Mouse (Mus musculus): ENCODE results near the gene Inmt. TPM values are rescaled to one million over a fixed set of nuclear protein-coding genes. Genes with fewer than 3 reads are reported as not detected.
"Not testable (repeated sequence)": the region's sequence is repeated elsewhere in the genome, so short reads cannot be mapped to it uniquely, and the experiment has no call there.

Gene Inmt
- polyA plus RNA-seq (2012; rRNA removed): 246 and 312 TPM in 2 replicates

GRCm38 (mm10) chr6:55174741-55175181 lies at the start of gene Inmt:
Inmt (minus strand) TSS chr6:55175043.
- DNase-seq (ENCODE audit: low spot score): no peak

- DNase-seq (ENCODE audit: low spot score): no peak
Measured at GRCm38 (mm10) chr6:55223986-55224385, 49.1 kb upstream of the Inmt start.

- no peak for DNase-seq (ENCODE audit: low spot score)
Measured at GRCm38 (mm10) chr6:55218232-55218631, 43.4 kb upstream of the Inmt start.

GRCm38 (mm10) chr6:55214541-55214940 lies 39.7 kb upstream of the Inmt start:
- DNase-seq (ENCODE audit: low spot score): no peak

GRCm38 (mm10) chr6:55210423-55211365 lies 35.9 kb upstream of the Inmt start:
- no peak for DNase-seq (ENCODE audit: low spot score)

- no peak for DNase-seq (ENCODE audit: low spot score)
Measured at GRCm38 (mm10) chr6:55207786-55208185, 32.9 kb upstream of the Inmt start.

GRCm38 (mm10) chr6:55203931-55204330 lies 29.1 kb upstream of the Inmt start:
- DNase-seq (ENCODE audit: low spot score): no peak

GRCm38 (mm10) chr6:55202913-55203910 lies 28.4 kb upstream of the Inmt start, which contains the start of gene Mindy4:
Mindy4 (plus strand) TSS chr6:55203383.
- peak; percentile 71 for DNase-seq (ENCODE audit: low spot score)

- no peak for DNase-seq (ENCODE audit: low spot score)
Measured at GRCm38 (mm10) chr6:55199047-55199446, 24.2 kb upstream of the Inmt start.

- DNase-seq (ENCODE audit: low spot score): no peak
Measured at GRCm38 (mm10) chr6:55193171-55193570, 18.3 kb upstream of the Inmt start.

- DNase-seq (ENCODE audit: low spot score): no peak
Measured at GRCm38 (mm10) chr6:55191537-55191936, 16.7 kb upstream of the Inmt start.

- DNase-seq (ENCODE audit: low spot score): no peak
Measured at GRCm38 (mm10) chr6:55189406-55189805, 14.6 kb upstream of the Inmt start.

- DNase-seq (ENCODE audit: low spot score): not testable (repeated sequence)
Measured at GRCm38 (mm10) chr6:55187827-55188226, 13.0 kb upstream of the Inmt start.

GRCm38 (mm10) chr6:55182655-55183430 lies 8.0 kb upstream of the Inmt start:
- no peak for DNase-seq (ENCODE audit: low spot score)

GRCm38 (mm10) chr6:55179560-55179959 lies 4.7 kb upstream of the Inmt start:
- DNase-seq (ENCODE audit: low spot score): no peak

GRCm38 (mm10) chr6:55177060-55177732 lies 2.4 kb upstream of the Inmt start:
- DNase-seq (ENCODE audit: low spot score): no peak

- no peak for DNase-seq (ENCODE audit: low spot score)
Measured at GRCm38 (mm10) chr6:55175892-55176291, 1.0 kb upstream of the Inmt start.

GRCm38 (mm10) chr6:55175456-55175855 lies 613 bp upstream of the Inmt start:
- DNase-seq (ENCODE audit: low spot score): no peak

- no peak for DNase-seq (ENCODE audit: low spot score)
Measured at GRCm38 (mm10) chr6:55173941-55174349, 898 bp downstream of the Inmt start.

- DNase-seq (ENCODE audit: low spot score): no peak
Measured at GRCm38 (mm10) chr6:55173171-55173570, 1.7 kb downstream of the Inmt start.

- no peak for DNase-seq (ENCODE audit: low spot score)
Measured at GRCm38 (mm10) chr6:55171638-55172037, 3.2 kb downstream of the Inmt start.

Data from urinary bladder, adult 2 months (tissue).